Mouse (Mus musculus) inflammation-experienced regulatory T-cells, adult 6 months (primary cell): Measurements from ENCODE around the gene Cd300ld3. TPM values are rescaled to one million over a fixed set of nuclear protein-coding genes. Genes with fewer than 3 reads are reported as not detected.

Experiments used
- ATAC-seq: one replicate; pipeline ENCODE4 v1.8.0; 2017
- polyA plus RNA-seq, 3 experiments: library from polyadenylated mRNA; unstranded; fragments of 100-300 nt; shearing (Covaris generic); gene quantifications; one replicate each; pipeline ENCODE4 v1.2.1; 2017

The Cd300ld3 gene
- not detected for polyA plus RNA-seq

DNA sequence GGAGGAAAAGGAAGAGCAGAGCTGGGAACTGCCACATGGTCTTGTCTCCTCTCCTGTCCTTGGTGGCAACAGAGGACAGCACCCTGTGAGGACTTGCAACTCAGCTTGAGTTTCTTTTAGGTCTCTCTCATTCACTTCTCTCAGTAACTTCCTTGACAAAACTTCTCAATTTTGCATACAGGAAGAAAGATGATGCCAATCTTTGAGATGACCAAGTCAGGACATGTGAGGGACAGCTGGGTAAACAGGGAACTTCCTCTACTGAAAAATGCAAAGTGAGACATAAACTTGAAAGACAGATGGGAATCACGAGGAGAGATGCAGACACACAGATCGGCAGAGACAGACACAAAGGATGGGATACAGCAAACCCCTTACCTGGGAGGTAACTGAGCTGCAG is at the start of gene Cd300ld3:
Cd300ld3 (minus strand) TSS at position 151 of the 400 bp plus-strand sequence.
- no peak for ATAC-seq

DNA sequence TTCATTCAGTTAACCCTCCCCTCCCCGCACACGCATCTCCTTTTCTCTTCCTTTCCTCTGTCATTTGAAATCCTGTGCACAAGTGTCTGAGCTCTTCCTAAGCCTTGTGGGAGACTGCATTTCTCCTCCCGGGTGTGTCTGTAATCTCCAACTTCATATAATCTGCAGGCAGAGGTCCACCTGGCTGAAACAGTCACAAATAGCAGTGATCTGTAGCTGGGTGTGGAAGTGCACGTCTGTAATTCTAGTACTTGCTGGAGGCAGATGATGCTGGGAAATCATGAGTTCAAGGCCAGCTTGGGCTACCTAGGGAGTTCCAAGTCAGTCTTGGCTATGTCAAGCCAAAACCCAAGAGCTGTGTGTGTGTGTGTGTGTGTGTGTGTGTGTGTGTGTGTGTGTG is 43.9 kb upstream of the Cd300ld3 start:
- ATAC-seq: no peak

DNA sequence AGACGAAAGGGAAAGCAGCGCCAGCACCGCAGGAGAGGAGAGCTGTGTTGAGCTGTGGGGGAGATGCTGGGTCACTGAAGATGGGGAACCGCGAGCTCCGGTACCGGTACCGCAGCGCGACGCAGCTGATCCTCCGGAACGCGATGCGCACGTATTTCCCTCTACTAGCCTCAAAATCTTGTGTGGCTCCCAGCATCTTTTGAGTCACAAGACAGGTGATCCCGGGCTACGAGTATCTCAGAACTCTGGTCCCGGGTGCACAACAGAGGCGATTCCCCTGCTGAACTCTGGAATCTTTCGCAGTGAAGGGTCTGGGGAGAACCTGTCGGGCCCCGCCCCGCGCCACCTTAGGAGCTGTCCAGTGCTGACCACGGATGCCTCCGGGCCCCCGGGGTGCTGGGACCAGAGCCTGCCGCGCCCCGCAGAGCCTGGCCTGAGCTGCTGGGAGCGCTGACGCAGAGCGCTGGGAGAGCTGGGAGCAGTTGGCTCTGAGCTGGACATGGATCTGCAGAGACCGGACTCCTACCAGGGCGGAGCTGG is 43.2 kb upstream of the Cd300ld3 start, which contains the start of gene Rab37:
Rab37 (plus strand) TSS at position 70 of the 540 bp plus-strand sequence.
- ATAC-seq: no peak

DNA sequence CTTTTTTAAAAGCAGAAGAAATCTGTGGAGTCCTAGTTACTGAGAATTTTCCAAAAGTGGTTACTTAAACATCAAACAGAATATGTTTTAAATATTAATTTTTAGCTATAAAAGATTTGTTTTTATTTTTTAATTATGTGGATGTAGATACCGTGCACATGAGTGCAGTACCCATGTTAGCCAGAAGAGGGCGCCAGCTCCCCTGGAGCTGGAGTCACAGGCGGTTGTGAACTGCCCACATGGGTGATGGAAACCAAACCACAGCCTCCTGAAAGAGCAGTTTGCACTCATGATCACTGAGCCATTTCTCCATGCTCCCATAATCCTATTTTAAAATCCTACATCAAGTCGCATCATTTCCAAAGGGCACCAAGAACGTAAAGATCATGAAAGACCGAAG is 41.6 kb upstream of the Cd300ld3 start:
- no peak for ATAC-seq

DNA sequence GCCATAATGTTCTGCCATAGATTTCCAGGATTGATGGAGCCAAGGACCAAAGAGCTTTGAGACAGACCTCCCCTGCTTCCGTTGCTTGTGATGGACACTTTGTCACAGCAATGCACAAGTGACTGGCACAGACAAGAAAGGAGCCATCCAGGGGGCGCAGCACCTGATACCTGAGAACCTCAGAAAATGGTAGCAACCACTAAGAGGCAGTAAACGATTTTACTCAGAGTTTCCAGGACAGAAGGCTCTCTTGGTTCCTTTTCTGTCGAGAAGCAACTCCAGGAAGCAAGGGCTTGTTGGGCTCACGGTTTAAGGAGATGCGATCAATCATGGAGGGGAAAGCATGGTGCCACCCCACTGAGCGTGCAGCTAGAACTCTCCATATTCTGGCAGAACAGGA is 38.0 kb upstream of the Cd300ld3 start:
- no peak for ATAC-seq

DNA sequence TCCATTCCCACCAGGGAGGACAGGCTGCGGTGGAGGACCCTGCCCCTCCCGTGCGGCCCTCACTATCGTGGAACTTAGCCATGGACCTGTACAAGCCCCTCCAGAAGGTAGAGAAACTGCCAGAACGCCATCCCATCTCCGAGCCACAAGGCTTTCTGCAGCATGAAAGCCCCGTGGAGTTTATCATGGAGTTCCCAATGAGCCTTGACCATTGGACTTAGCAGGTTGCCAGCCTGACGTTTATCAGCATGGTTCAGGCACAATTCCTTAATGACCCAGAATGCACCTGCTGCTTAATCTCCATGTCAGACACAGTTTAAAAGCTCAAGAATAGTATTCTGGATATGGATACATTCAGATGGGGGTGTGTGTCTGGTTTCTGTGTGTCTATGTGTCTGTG is 36.9 kb upstream of the Cd300ld3 start:
- ATAC-seq: no peak

DNA sequence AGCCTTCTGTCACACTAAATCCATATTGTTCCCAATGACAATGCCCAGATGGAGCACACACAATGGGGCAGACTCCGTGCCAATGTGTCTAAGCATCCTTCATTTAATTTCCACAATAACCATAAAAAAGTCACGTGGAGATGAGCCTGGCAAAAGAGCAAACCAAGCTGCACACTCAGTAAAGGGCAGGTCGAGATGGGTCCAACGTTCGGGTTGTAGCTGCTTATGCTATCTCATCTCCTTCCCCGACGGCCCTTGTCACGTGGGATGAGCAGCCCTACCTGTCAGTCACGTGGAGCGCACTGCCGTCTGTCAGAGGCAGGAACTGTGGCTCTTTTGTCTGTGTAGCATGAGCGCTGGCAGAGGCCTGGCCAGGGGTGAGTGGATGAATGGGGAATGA is 36.4 kb upstream of the Cd300ld3 start:
- no peak for ATAC-seq

DNA sequence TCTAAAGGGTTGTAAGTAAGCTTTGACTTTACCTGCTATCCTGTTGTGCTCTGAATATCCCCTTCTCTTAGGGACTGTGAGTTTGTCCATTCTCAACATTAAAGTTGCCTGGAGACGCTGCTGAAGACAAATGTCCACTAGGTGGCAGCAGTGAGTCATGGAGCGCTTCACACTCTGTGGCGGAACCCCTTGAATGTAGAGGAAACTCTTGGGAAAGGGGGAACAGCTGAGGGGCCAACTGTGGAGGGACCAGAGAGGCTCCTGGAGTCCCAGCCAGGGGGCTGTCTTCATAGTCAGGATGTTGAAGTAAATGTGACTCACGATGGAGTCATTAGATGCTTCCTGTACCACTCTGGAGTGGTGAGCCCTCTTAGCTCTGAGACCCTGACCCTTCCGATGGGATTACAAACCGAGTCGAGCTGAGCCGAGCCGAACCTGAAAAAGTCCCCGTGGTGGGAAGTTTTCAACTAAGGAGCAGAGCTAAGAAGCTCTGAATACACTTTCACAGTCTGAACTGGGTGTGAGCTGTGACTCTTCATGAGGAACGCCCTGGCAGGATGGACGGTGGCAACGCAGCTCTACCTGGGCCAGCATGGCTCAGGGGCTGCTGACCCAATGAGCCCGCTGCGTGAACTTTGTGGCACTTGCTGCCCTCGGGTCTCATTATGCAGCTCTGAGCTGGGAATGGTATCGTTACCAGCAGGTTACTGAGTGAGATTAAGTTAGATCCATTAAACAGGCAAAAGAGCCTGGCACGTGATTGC is 35.3 kb upstream of the Cd300ld3 start:
- ATAC-seq: peak; percentile 52

DNA sequence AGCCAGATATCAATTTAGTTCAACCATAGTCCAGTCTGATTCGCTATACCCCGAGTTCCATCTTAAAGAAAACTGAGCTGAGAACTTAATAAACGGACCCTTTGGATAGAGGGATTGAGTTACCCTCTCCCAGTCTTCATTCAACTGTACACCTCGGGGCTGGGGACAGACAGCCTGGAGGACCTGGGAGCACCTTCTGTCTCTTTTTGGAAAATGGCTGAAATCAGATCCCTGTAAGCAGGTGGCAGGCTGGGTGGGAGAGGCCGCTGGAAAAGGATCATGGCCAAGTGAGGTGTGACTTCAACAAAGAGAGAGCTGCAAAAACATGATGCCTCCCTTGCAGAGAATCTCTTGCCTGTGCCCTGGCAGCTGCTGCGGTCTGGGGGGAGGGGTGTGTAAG is 34.0 kb upstream of the Cd300ld3 start:
- ATAC-seq: no peak

DNA sequence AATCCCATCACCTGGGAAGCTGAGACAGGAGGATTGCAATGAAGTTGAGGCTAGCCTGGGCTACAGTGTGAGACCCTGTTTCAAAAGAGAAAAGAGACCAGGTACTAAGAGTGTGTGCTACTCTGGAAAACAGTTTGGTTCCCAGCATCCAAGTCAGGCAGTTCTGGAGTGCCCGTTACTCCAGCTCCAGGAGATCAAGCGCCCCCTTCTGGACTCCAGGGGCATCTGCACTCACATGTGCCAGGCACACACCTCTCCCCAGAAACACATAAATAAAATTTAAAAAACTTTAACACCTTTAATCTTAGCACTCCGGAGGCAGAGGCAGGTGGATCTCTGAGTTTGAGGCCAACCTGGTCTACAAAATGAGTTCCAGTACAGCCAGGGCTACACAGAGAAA is 33.2 kb upstream of the Cd300ld3 start:
- ATAC-seq: no peak

DNA sequence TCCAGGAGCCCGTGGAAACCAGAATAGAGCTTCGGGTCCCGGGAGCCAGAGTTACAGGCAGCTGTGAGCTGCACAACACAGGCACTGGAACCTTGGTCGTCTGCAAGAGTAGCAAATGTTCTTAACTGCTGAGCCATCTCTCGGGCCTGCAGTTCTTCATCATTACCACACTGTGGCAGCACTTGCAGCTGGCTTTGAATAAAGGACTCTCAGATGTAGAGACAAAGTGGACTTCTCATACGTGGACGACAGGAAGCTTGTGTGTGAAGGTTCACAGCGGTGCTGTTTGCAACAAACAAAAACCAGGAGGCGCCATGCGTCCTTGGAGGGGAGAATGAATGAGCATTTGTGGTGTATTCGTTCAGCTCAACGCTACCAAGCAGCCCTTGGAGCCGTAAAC is 32.7 kb upstream of the Cd300ld3 start:
- peak; percentile 74 for ATAC-seq

DNA sequence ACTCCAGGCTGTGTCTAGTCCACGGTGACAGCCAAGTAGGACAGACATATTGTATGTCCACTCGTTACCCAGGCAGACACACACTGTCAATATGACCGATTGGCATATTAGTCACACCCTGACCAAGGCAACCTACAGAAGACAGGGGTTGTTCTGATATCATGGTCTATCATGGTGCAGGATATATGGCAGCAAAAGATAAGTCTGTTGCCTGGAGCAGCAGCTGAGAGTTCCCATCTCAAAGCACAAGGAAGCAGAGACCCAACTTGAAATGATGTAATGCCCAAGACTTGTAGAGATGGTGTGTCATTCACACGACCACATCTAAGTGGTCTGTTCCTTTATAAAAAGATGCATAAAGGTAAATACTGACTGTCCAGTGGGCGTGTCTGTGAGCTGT is 30.5 kb upstream of the Cd300ld3 start:
- no peak for ATAC-seq

DNA sequence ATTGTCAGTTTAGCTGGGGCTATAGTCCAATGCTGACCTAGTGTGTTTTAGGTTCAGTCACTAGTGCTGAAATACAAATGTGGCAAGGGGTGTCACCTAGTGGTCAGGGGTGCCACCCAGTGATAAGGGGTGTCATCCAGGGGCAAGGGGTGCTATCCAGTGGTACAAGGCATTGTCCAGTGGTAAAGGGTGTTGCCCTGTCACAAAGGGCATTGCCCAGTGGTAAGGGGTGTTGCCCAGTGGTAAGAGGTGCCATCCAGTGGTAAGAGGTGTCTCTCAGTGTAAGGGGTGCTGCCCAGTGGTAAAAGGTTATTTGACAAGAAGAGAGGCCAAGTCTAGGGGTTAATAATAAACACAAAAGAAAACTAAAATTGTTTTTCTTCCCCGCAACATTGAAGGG is 29.2 kb upstream of the Cd300ld3 start:
- ATAC-seq: no peak

DNA sequence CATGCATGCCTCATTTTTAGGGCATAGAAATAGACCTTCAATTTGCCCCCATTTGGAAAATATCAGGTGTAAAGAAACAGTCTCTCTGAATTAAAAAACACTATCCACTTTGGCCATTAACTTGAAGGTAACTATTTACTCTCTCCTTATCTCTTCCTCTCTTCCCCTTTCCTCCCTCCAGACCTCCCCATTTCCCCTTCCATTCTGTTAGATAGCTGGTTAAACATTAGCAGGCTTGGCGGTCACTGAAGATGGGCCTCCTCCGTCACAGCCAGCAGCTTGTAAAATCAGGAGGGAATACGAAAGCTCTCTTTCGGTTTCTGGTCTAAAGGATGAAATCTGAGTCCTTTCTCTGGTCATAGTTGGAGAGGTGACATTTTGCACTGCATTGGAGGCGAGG is 27.6 kb upstream of the Cd300ld3 start:
- ATAC-seq: no peak

DNA sequence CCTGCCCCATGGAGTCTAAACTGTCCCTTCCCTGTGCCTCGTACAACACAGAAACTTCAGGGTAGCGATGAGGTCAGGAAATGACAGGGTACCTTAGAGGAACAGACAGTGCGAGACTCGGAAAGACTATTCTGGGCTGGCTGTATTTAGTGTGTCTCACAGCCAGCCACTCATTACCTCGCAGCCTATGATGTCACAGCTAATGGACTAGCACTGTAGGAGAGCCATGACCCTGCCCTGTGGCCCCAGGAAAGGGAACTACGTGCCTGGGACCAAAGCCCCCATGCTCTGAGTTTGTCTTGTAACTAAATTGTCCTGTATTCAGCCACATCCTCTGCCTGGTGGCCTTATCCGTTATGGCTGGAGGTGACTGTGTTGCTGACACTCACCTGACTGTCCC is 27.2 kb upstream of the Cd300ld3 start:
- no peak for ATAC-seq

DNA sequence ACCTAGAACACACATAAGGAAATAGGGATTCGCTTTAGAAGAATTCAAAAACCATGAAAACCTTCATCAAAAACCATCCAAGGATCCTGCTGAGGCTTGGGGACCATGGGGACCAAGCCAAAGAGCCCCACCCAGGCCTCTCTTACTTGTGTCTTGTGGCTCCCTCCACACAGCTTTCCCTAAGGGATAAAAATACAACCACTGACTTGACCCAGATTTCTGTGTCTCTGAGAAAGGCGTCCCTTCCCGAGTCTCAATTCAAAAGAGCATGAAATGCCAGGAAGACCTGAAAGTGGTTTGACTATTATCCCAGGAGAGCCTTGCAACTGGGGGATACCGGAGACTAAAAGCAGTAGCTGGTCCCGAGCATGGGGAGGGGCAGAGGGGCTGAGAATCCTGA is 24.8 kb upstream of the Cd300ld3 start:
- no peak for ATAC-seq

DNA sequence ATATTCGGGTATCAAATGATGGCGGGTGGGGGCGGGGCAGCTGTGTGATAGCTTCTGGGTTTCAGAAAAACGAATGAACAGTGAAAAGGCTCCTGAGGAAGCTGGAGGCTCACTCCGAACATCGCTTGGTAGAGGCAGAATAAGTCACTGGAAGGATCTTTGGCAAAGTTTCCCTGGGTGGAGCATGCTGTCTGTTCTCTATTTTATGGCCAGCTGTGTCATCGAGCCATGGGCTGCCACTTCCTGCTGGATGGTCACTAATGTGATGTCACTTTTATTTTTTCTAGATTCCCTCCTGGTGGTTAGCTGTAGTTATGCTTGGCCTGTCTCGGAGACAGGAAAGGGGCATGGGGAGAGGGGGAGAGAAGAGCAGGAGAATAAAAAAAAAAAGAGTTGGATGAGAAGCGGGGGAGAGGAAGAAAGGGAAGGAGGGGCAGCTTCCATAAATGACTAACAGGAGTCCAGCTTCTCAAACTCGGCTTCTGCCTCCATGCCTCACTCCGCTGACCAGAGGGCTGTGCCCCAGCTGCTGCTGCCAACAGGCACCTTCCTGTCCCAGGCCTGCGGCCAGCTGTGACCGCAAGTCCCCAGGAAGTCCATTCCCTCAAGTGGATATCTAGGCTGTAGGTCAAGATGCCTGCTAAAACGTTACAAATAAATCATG is 23.6 kb upstream of the Cd300ld3 start:
- no peak for ATAC-seq

DNA sequence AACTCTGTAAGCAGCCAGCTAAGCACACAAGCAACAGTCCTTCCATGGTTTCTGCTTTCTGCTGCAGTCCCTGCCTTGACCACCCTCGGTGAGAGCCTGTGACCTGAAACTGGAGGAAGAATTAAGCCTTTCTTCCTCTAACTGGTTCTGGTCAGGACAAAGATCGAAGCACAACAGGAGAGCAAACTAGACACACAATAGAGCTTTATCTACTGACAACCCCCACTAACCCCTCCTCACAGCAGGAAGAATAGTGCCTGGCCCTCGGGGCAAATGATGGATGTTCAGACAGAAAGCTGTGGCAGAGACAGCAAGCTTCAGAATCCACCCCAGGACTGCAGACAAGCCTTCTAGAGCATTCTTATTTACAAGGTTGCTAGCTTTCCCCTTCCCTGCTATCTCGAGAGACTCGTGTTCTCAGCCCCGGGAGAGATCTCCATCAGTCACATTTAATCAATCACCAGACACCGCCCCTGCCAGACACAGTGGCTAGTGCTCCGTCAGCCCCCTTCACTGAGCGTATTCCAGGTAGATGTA is 22.9 kb upstream of the Cd300ld3 start:
- ATAC-seq: no peak

DNA sequence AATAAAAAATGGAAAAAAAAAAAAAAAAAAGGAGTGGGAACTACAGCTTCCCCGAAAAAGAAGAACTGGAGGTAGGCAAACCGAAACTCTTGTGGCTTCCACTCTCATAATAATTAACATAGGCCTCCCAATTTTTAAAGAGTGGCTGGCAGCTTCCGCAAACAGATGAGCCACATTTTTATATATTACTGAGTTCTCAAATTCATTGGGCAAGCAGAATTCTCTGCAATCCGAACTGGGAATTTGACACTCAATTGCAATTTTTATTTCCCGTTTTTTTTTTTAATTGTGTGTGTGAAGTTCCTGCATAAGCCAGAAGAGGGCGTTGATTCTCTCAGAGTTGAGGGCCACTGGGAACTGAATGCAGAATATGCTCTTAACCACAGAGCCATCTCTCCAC is 18.6 kb upstream of the Cd300ld3 start:
- ATAC-seq: no peak

DNA sequence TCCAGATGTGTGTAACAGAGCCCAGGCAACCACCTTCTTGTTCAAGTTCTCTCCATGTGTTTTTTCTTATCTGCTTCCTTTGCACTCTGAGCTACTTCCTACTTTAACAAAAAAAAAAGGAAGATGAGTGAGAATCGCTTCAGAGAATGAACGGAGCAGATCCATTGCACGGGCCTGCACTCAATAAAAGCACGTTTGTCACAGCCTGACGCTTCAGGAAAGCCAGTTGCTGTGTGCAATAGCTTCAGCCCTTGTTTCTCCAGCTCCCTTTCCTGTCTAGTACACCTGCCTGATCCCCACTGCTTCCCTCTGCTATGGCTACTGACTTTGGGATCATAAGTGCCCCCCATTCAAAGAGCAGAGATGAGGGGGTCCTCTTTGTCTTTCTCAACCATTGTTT is 13.9 kb upstream of the Cd300ld3 start, which contains the start of gene Cd300e:
Cd300e (minus strand) TSS at position 101 of the 400 bp plus-strand sequence.
- no peak for ATAC-seq

DNA sequence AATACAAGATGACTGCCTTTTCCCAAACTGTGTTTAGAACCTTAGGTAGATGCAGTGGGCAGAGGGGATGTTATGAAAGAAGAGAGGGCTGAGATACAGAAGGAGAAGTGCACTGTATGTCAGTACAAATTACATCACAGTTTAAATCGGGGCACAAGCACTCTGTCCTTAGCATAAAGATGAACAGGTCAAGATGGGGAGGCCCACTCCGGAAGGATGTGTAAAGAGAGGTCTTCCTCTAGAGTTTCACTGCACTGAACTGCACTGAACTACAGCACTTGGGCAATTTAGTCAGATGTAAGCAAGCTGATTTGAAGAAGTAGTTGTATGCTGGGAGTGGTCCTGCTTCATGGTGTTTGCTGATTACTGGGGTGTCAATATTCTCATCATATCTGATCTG is 11.6 kb upstream of the Cd300ld3 start:
- no peak for ATAC-seq

DNA sequence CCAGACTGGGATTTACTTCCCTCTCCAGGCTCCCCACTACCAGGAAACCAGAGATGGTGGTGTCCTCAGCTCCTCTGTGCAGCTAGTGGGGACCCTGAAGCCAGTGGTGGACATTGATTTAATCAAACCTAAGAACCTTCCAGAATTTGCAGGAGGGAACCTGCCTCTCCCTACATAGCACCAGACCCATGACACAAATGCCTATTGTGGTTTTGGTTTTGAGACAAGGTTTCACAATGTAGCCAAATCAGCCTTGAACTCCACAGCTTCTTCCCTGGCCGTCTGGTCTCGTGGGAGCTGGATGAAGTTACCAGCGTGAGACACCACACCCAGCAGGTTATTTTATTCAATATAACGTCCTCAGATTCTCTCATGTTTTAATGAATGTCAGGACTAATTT is 10.5 kb upstream of the Cd300ld3 start:
- ATAC-seq: no peak

DNA sequence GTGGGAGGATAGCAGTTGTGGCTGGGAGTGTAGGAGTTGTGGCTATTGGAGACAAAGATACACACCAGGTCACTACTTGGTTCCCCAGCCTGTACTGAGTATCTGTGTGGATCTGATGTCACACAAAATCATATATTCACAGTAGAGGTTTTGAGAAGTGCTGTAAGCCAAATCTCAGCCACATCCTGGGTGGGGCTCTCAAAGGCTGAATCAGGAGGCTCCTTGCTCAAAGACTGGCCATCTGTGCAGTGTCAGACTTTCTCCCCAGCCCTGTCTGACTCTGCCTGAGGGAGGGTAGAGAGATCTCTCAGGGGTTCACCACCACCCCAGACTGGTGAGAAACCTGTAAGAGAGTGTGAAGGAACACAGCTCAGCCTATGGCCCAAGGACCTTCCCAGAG is 6.3 kb upstream of the Cd300ld3 start:
- ATAC-seq: no peak

DNA sequence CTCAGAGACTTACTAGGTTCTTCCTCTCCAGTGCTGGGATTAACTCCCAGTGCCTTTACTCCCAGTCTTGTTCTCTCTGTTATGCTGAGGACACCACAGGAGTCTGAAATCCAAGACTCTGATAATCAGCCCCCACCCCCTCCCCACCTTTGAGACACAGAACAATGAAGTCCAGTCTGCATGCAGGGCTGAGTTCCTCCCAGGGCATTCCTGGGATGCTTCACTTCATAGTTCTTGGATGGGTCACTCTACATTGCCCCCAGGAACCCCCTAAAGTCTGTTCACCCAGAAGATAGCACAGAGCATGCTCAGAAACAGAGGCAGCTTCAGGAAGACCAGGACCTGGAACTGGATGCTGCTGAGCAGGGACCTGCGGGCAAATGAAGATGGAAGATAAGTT is 4.8 kb upstream of the Cd300ld3 start:
- ATAC-seq: no peak
